In genomic region chr10:84143674-84144343, GRCm38 (mm10) we compare ENCODE assay signal across 9 mouse cellular contexts.
A peak's percentile ranks its signal among the peaks of the same experiment; 100 is the strongest.
DNase-seq lines count a peak whose midpoint lies in the region; ATAC-seq lines count a peak whose summit lies in the region.
"Had no signal": no experiment of that assay in that cellular context is flagged by ENCODE, and none has a peak within 500 bp of the region (broad histone marks: within the 10 kb centered on the region; RNA-seq: fewer than 3 reads in every experiment).

No protein-coding gene starts in this region.

- H3K9ac ChIP-seq in midbrain, embryonic 11.5 days (ENCODE audit: low read length), result no peak overlapping the region
- no peak overlapping the region for H3K9ac ChIP-seq in midbrain, embryonic 16.5 days (ENCODE audit: low read depth, low read length)
- no peak overlapping the region for H3K9ac ChIP-seq in limb, embryonic 15.5 days
- H3K9ac ChIP-seq: liver, embryonic 12.5 days had no signal

- no peak for ATAC-seq in midbrain, embryonic 11.5 days (ENCODE audit: low FRiP score)
- ATAC-seq in midbrain, embryonic 16.5 days, result no peak
- ATAC-seq in limb, embryonic 15.5 days (ENCODE audit: insufficient number of reproducible peaks, low FRiP score, low TSS enrichment, low read depth), result peak; percentile 65; the same call in 1 of the 2 replicates
- ATAC-seq: intestine, postnatal 0 days; liver, embryonic 12.5 days had no signal

- H3K36me3 ChIP-seq in midbrain, embryonic 11.5 days (ENCODE audit: control insufficient read depth, insufficient read depth, low read length), result no peaks in the 10 kb centered on the region
- H3K36me3 ChIP-seq in midbrain, embryonic 16.5 days (ENCODE audit: control insufficient read depth, insufficient read depth, low read length), result no peaks in the 10 kb centered on the region
- H3K36me3 ChIP-seq in limb, embryonic 15.5 days, result no peaks in the 10 kb centered on the region
- H3K36me3 ChIP-seq: liver, embryonic 12.5 days had no signal

- H3K4me1 ChIP-seq in midbrain, embryonic 11.5 days (ENCODE audit: control insufficient read depth, insufficient read depth, low read length), result no peaks in the 10 kb centered on the region
- no peaks in the 10 kb centered on the region for H3K4me1 ChIP-seq in midbrain, embryonic 16.5 days (ENCODE audit: control insufficient read depth, insufficient read depth, low read length)
- peaks cover 11% of the 10 kb centered on the region for H3K4me1 ChIP-seq in limb, embryonic 15.5 days
- H3K4me1 ChIP-seq: liver, embryonic 12.5 days had no signal

- H3K9me3 ChIP-seq in midbrain, embryonic 11.5 days (ENCODE audit: control insufficient read depth, low read length), result no peaks in the 10 kb centered on the region
- H3K9me3 ChIP-seq in midbrain, embryonic 16.5 days (replicated peaks; ENCODE audit: control insufficient read depth, low read length, poor library complexity, severe bottlenecking), result peaks cover 2% of the 10 kb centered on the region; the same call in 1 of the 2 replicates
- no peaks in the 10 kb centered on the region for H3K9me3 ChIP-seq in limb, embryonic 15.5 days
- H3K9me3 ChIP-seq: liver, embryonic 12.5 days had no signal

- H3K4me2 ChIP-seq in midbrain, embryonic 11.5 days, result no peak overlapping the region
- H3K4me2 ChIP-seq in midbrain, embryonic 16.5 days (ENCODE audit: low read length), result no peak overlapping the region
- H3K4me2 ChIP-seq in limb, embryonic 15.5 days, result no peak overlapping the region
- H3K4me2 ChIP-seq: liver, embryonic 12.5 days had no signal

- H3K4me3 ChIP-seq in midbrain, embryonic 11.5 days (ENCODE audit: low read depth, low read length), result no peak overlapping the region
- H3K4me3 ChIP-seq in midbrain, embryonic 16.5 days (ENCODE audit: low read depth, low read length), result no peak overlapping the region
- no peak overlapping the region for H3K4me3 ChIP-seq in limb, embryonic 15.5 days
- H3K4me3 ChIP-seq: liver, embryonic 12.5 days had no signal

- no peaks in the 10 kb centered on the region for H3K27me3 ChIP-seq in midbrain, embryonic 11.5 days (ENCODE audit: control insufficient read depth, insufficient read depth, low read length)
- H3K27me3 ChIP-seq in midbrain, embryonic 16.5 days (ENCODE audit: control insufficient read depth, insufficient read depth, low read depth, low read length), result no peaks in the 10 kb centered on the region
- no peaks in the 10 kb centered on the region for H3K27me3 ChIP-seq in limb, embryonic 15.5 days
- H3K27me3 ChIP-seq: liver, embryonic 12.5 days had no signal

- no peak overlapping the region for H3K27ac ChIP-seq in midbrain, embryonic 11.5 days (ENCODE audit: low read depth, low read length)
- no peak overlapping the region for H3K27ac ChIP-seq in midbrain, embryonic 16.5 days (ENCODE audit: low read length)
- H3K27ac ChIP-seq in limb, embryonic 15.5 days, result peak overlapping the region; percentile 54
- H3K27ac ChIP-seq: liver, embryonic 12.5 days had no signal

- whole genome bisulfite sequencing in midbrain, embryonic 11.5 days, result 70% methylated on average over 5 of the region's 5 CpGs
- WGBS in midbrain, embryonic 16.5 days, result 60% methylated on average over 5 of the region's 5 CpGs
- 15% methylated on average over 5 of the region's 5 CpGs for WGBS in limb, embryonic 15.5 days

- peak; percentile 76 for DNase-seq in midbrain, embryonic 11.5 days (ENCODE audit: low spot score, missing footprints)
- peak; percentile 8 to 23 for DNase-seq in gastrocnemius, adult 8-10 months (ENCODE audit: low spot score in 2 of 2)
- no peak for DNase-seq in cerebellum, postnatal 25 days
- no peak for DNase-seq in right cerebral cortex, postnatal 36 days (ENCODE audit: low spot score in 2 of 2)
- DNase-seq in thymus, postnatal 25 days, result no peak

Comparison
In these comparisons a context has a peak if more than half of its experiments do, and no peak if none do; other contexts are left out.
1. DNase-seq: peak in midbrain, embryonic 11.5 days (single experiment) and gastrocnemius, adult 8-10 months (2 of 2); none in cerebellum, postnatal 25 days (0 of 2), right cerebral cortex, postnatal 36 days (0 of 2) and thymus, postnatal 25 days (single experiment).